Mouse (Mus musculus): Measurements from ENCODE around the gene A930018P22Rik. TPM values are rescaled to one million over a fixed set of nuclear protein-coding genes. Genes with fewer than 3 reads are reported as not detected.
"Not testable (repeated sequence)": the region's sequence is repeated elsewhere in the genome, so short reads cannot be mapped to it uniquely, and the experiment has no call there.

A930018P22Rik gene
- total and polyA plus RNA-seq, 2 experiments from 2014 or later = 0.42 TPM; not detected in 1

- Histone ChIP-seq H3K36me3 (replicated peaks; ENCODE audit: control insufficient read depth, insufficient read depth, low read length) (no peaks in the 10 kb centered on the region), H3K9ac (replicated peaks; ENCODE audit: low read depth, low read length) (no peak overlapping the region), H3K4me1 (ENCODE audit: control insufficient read depth, insufficient read depth) (peaks cover 8% of the 10 kb centered on the region), H3K27ac (ENCODE audit: low read depth) (no peak overlapping the region), H3K27me3 (ENCODE audit: control insufficient read depth, insufficient read depth, low read length) (no peaks in the 10 kb centered on the region), H3K9me3 (replicated peaks; ENCODE audit: control insufficient read depth, low read length) (no peaks in the 10 kb centered on the region), H3K4me2 (ENCODE audit: low read depth, low read length) (no peak overlapping the region), H3K4me3 (ENCODE audit: low read depth, low read length) (no peak overlapping the region)
- DNase-seq (ENCODE audit: low spot score) (no peak), ATAC-seq (ENCODE audit: insufficient read depth, low read depth) (no peak)
- 61% methylated on average over 2 of the region's 2 CpGs for WGBS
- TF ChIP-seq CTCF (IDR thresholded peaks at IDR 0.05; ENCODE audit: low read depth) (no peak), EP300 (IDR thresholded peaks at IDR 0.05; ENCODE audit: low read depth) (no peak)
Observed at GRCm38 (mm10) chr2:104093305-104093704, 29.3 kb upstream of the A930018P22Rik start.

DNA sequence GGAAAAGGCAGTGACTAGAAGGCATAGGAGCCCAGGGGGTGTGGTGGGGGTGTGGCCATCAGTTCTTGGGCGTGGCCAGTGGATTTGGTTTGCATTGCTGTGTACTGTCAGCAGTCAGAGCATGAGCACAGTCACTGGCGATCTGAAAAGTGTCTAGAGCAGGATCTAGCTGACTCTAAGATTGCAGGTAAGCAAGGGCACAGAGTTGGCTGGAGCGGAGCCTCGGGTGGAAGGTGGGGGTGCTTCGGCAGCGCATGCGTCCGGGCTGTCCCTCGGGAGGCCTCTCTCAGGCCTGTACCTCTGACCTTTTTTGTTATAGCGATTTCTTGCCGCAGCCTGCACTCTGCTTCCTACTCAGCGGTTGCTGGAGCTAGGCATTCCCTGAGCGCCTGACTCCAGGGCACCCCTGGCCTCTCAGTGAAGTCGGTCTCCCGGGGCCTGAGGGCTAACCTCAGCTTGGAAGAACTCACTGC is 26.8 kb upstream of the A930018P22Rik start, which contains the start of gene Cd59a:
TSS of gene Cd59a (plus strand) at position 61 of the 473 bp plus-strand sequence.
- H3K9me3 ChIP-seq (replicated peaks; ENCODE audit: control insufficient read depth, low read length) = no peaks in the 10 kb centered on the region
- peak; percentile 91 for ATAC-seq (ENCODE audit: insufficient read depth, low read depth)
- H3K4me1 ChIP-seq (ENCODE audit: control insufficient read depth, insufficient read depth) = peaks cover 18% of the 10 kb centered on the region
- TF ChIP-seq EP300 (IDR thresholded peaks at IDR 0.05; ENCODE audit: low read depth) (no peak), CTCF (IDR thresholded peaks at IDR 0.05; ENCODE audit: low read depth) (no peak)
- WGBS = 0% methylated on average over 15 of the region's 15 CpGs
- no peaks in the 10 kb centered on the region for H3K36me3 ChIP-seq (replicated peaks; ENCODE audit: control insufficient read depth, insufficient read depth, low read length)
- peak; percentile 91 for DNase-seq (ENCODE audit: low spot score)
- no peaks in the 10 kb centered on the region for H3K27me3 ChIP-seq (ENCODE audit: control insufficient read depth, insufficient read depth, low read length)
- peak within 1 kb of the TSS; percentile 81 for H3K4me2 ChIP-seq (ENCODE audit: low read depth, low read length)
- H3K4me3 ChIP-seq (ENCODE audit: low read depth, low read length) = peak within 1 kb of the TSS; percentile 56
- peak within 1 kb of the TSS; percentile 81 for H3K9ac ChIP-seq (replicated peaks; ENCODE audit: low read depth, low read length)
- peak within 1 kb of the TSS; percentile 98 for H3K27ac ChIP-seq (ENCODE audit: low read depth)

- peak overlapping the region; percentile 81 for H3K4me2 ChIP-seq (ENCODE audit: low read depth, low read length)
- peak overlapping the region; percentile 98 for H3K27ac ChIP-seq (ENCODE audit: low read depth)
- DNase-seq (ENCODE audit: low spot score) (no peak), ATAC-seq (ENCODE audit: insufficient read depth, low read depth) (no peak)
- WGBS = 10% methylated on average over 10 of the region's 10 CpGs
- H3K9ac ChIP-seq (replicated peaks; ENCODE audit: low read depth, low read length) = peak overlapping the region; percentile 81
- H3K4me1 ChIP-seq (ENCODE audit: control insufficient read depth, insufficient read depth) = peaks cover 18% of the 10 kb centered on the region
- TF ChIP-seq CTCF (IDR thresholded peaks at IDR 0.05; ENCODE audit: low read depth) (no peak), EP300 (IDR thresholded peaks at IDR 0.05; ENCODE audit: low read depth) (no peak)
- no peaks in the 10 kb centered on the region for H3K36me3 ChIP-seq (replicated peaks; ENCODE audit: control insufficient read depth, insufficient read depth, low read length)
- no peaks in the 10 kb centered on the region for H3K9me3 ChIP-seq (replicated peaks; ENCODE audit: control insufficient read depth, low read length)
- peak overlapping the region; percentile 56 for H3K4me3 ChIP-seq (ENCODE audit: low read depth, low read length)
- H3K27me3 ChIP-seq (ENCODE audit: control insufficient read depth, insufficient read depth, low read length) = no peaks in the 10 kb centered on the region
Observed at GRCm38 (mm10) chr2:104096256-104096655, 26.3 kb upstream of the A930018P22Rik start.

- H3K27ac ChIP-seq (ENCODE audit: low read depth) = peak overlapping the region; percentile 98
- peak overlapping the region; percentile 81 for H3K4me2 ChIP-seq (ENCODE audit: low read depth, low read length)
- peak; percentile 30; the same call in 1 of the 2 replicates for ATAC-seq (ENCODE audit: insufficient read depth, low read depth)
- H3K36me3 ChIP-seq (replicated peaks; ENCODE audit: control insufficient read depth, insufficient read depth, low read length); DNase-seq (ENCODE audit: low spot score); H3K27me3 ChIP-seq (ENCODE audit: control insufficient read depth, insufficient read depth, low read length); H3K9me3 ChIP-seq (replicated peaks; ENCODE audit: control insufficient read depth, low read length); H3K9ac ChIP-seq (replicated peaks; ENCODE audit: low read depth, low read length): not testable (repeated sequence)
- H3K4me1 ChIP-seq (ENCODE audit: control insufficient read depth, insufficient read depth) = peaks cover 18% of the 10 kb centered on the region
- H3K4me3 ChIP-seq (ENCODE audit: low read depth, low read length) = peak overlapping the region; percentile 56; the same call in 1 of the 2 replicates
- WGBS = 39% methylated on average over 1 of the region's 1 CpGs
Observed at GRCm38 (mm10) chr2:104096796-104097195, 25.8 kb upstream of the A930018P22Rik start.

DNA sequence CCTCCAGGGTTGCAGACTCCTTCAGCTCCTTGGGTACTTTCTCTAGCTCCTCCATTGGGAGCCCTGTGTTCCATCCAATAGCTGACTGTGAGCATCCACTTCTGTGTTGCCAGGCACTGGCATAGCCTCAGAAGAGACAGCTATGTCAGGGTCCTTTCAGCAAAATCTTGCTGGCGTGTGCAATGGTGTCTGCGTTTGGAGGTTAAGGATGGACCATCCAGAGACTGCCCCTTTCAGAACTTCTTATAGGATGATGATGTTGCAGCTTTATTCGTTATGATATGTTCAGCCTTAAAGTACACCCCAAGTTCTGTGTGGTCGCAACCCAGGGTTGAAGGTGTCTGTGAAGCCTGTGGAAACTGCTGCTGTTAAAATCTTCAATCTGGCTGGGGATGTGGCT is 25.2 kb upstream of the A930018P22Rik start:
- not testable (repeated sequence) for H3K9ac ChIP-seq (replicated peaks; ENCODE audit: low read depth, low read length); H3K4me3 ChIP-seq (ENCODE audit: low read depth, low read length); H3K36me3 ChIP-seq (replicated peaks; ENCODE audit: control insufficient read depth, insufficient read depth, low read length); H3K9me3 ChIP-seq (replicated peaks; ENCODE audit: control insufficient read depth, low read length); ATAC-seq (ENCODE audit: insufficient read depth, low read depth); DNase-seq (ENCODE audit: low spot score); H3K27me3 ChIP-seq (ENCODE audit: control insufficient read depth, insufficient read depth, low read length); H3K27ac ChIP-seq (ENCODE audit: low read depth)
- Histone ChIP-seq H3K4me1 (ENCODE audit: control insufficient read depth, insufficient read depth) (peaks cover 21% of the 10 kb centered on the region), H3K4me2 (ENCODE audit: low read depth, low read length) (peak overlapping the region; percentile 10; the same call in 1 of the 2 replicates)
- 87% methylated on average over 4 of the region's 4 CpGs for WGBS

All from heart, postnatal 0 days (tissue).